Mouse (Mus musculus) MEL (cell line): Measurements from ENCODE around the gene Mmp23. TPM values are rescaled to one million over a fixed set of nuclear protein-coding genes. Genes with fewer than 3 reads are reported as not detected.
A peak's percentile ranks its signal among the peaks of the same experiment; 100 is the strongest.

Experiments
- DNase-seq: peaks from one replicate; pipeline ENCODE4 v3.0.0; 2011; ENCODE audit warnings: low read depth, low spot score
- H3K27ac ChIP-seq: 2 replicates; pipeline ENCODE4 v1.5.1; 2012; ENCODE audit warnings: low read depth, mild to moderate bottlenecking, control low read depth, low read length, moderate library complexity; ENCODE audit not compliant: control insufficient read depth
- H3K27me3 ChIP-seq, 2 experiments: fragments of 150-350 bp in 1 of 2; sonication (generic) in 1 of 2; 2 replicates each; pipeline ENCODE4 v1.6.1; 2012; ENCODE audit warnings: low read length in 2 of 2, mild to moderate bottlenecking in 2 of 2, improper control_type of control experiment in 1 of 2, moderate library complexity in 1 of 2; ENCODE audit not compliant: insufficient read depth in 2 of 2, control insufficient read depth in 1 of 2
- H3K36me3 ChIP-seq, 2 experiments: 2 replicates each; pipeline ENCODE4 v1.6.1; 2012 to 2014; ENCODE audit warnings: low read length in 2 of 2, improper control_type of control experiment in 1 of 2, inconsistent platforms in 1 of 2, mild to moderate bottlenecking in 1 of 2; ENCODE audit not compliant: insufficient read depth in 2 of 2, control insufficient read depth in 1 of 2
- H3K4me1 ChIP-seq, 2 experiments: fragments of 150-350 bp in 1 of 2; sonication (generic) in 1 of 2; 2 replicates each; pipeline ENCODE4 v1.6.1; 2012; ENCODE audit warnings: low read length in 2 of 2, improper control_type of control experiment in 1 of 2, mild to moderate bottlenecking in 1 of 2; ENCODE audit not compliant: insufficient read depth in 2 of 2, control insufficient read depth in 1 of 2
- H3K4me3 ChIP-seq, 2 experiments: fragments of 150-350 bp in 1 of 2; sonication (generic) in 1 of 2; 2 replicates each; pipeline ENCODE4 v1.5.1; 2012; ENCODE audit warnings: low read depth in 2 of 2, low read length in 2 of 2, mild to moderate bottlenecking in 2 of 2, moderate library complexity in 2 of 2, control low read depth in 1 of 2, improper control_type of control experiment in 1 of 2; ENCODE audit not compliant: control insufficient read depth in 1 of 2, insufficient read depth in 1 of 2
- H3K79me2 ChIP-seq: 2 replicates; pipeline ENCODE4 v1.6.1; 2012; ENCODE audit warnings: mild to moderate bottlenecking, low read length, moderate library complexity; ENCODE audit not compliant: control insufficient read depth, poor library complexity, insufficient read depth
- H3K9ac ChIP-seq: 2 replicates; pipeline ENCODE4 v1.6.1; 2012; ENCODE audit warnings: low read depth, mild to moderate bottlenecking, control low read depth, low read length, moderate library complexity; ENCODE audit not compliant: control insufficient read depth, poor library complexity, severe bottlenecking
- H3K9me3 ChIP-seq: fragments of 150-350 bp; sonication (generic); replicated peaks from 2 replicates; pipeline ENCODE4 v1.6.1; 2012; ENCODE audit warnings: mild to moderate bottlenecking, low read length, improper control_type of control experiment, moderate library complexity; ENCODE audit not compliant: insufficient read depth
- E2F4 ChIP-seq: IDR thresholded peaks from 2 replicates; pipeline ENCODE4 v1.6.1; 2011; ENCODE audit warnings: low read depth, low read length, improper control_type of control experiment, borderline replicate concordance
- EP300 ChIP-seq, 2 experiments: IDR thresholded peaks; 2 replicates each; pipeline ENCODE4 v1.6.1; 2011; ENCODE audit warnings: improper control_type of control experiment in 2 of 2, low read length in 2 of 2, low read depth in 1 of 2, mild to moderate bottlenecking in 1 of 2
- ETS1 ChIP-seq: IDR thresholded peaks from 2 replicates; pipeline ENCODE4 v1.6.1; 2012; ENCODE audit warnings: low read depth, mild to moderate bottlenecking, inconsistent platforms, low read length, improper control_type of control experiment, moderate library complexity
- GABPA ChIP-seq: IDR thresholded peaks from 2 replicates; pipeline ENCODE4 v1.6.1; 2012; ENCODE audit warnings: low read depth, mild to moderate bottlenecking, inconsistent platforms, low read length, improper control_type of control experiment, moderate library complexity
- GATA1 ChIP-seq: IDR thresholded peaks from 2 replicates; pipeline ENCODE4 v1.6.1; 2011; ENCODE audit warnings: low read depth, low read length, improper control_type of control experiment
- JUND ChIP-seq: IDR thresholded peaks from 2 replicates; pipeline ENCODE4 v1.6.1; 2011; ENCODE audit warnings: low read depth, mild to moderate bottlenecking, improper control_type of control experiment, low read length
- KAT2A ChIP-seq: conservative IDR thresholded peaks from 2 replicates; pipeline ENCODE4 v1.6.1; 2012; ENCODE audit warnings: low read depth, low read length, improper control_type of control experiment, inconsistent platforms
- MAFK ChIP-seq: IDR thresholded peaks from 2 replicates; pipeline ENCODE4 v1.6.1; 2011; ENCODE audit warnings: low read depth, mild to moderate bottlenecking, low read length, improper control_type of control experiment, borderline replicate concordance
- MAX ChIP-seq: IDR thresholded peaks from 2 replicates; pipeline ENCODE4 v1.6.1; 2011; ENCODE audit warnings: low read length, improper control_type of control experiment
- MAZ ChIP-seq: IDR thresholded peaks from 2 replicates; pipeline ENCODE4 v1.6.1; 2012; ENCODE audit warnings: low read depth, mild to moderate bottlenecking, inconsistent platforms, low read length, improper control_type of control experiment
- MEF2A ChIP-seq: IDR thresholded peaks from 2 replicates; pipeline ENCODE4 v1.6.1; 2014; ENCODE audit warnings: low read depth, mild to moderate bottlenecking, inconsistent platforms, low read length, improper control_type of control experiment; ENCODE audit not compliant: poor library complexity, insufficient replicate concordance, severe bottlenecking; ENCODE audit errors: extremely low read depth
- MXI1 ChIP-seq: IDR thresholded peaks from 2 replicates; pipeline ENCODE4 v1.6.1; 2011; ENCODE audit warnings: mild to moderate bottlenecking, low read depth, low read length, improper control_type of control experiment
- MYB ChIP-seq: IDR thresholded peaks from 2 replicates; pipeline ENCODE4 v1.6.1; 2011; ENCODE audit warnings: mild to moderate bottlenecking, low read depth, low read length, improper control_type of control experiment
- MYC ChIP-seq: IDR thresholded peaks from 2 replicates; pipeline ENCODE4 v1.6.1; 2011; ENCODE audit warnings: low read depth, mild to moderate bottlenecking, low read length, improper control_type of control experiment, moderate library complexity
- NRF1 ChIP-seq: IDR thresholded peaks from 2 replicates; pipeline ENCODE4 v1.6.1; 2014; ENCODE audit warnings: low read depth, mild to moderate bottlenecking, inconsistent platforms, low read length, improper control_type of control experiment, moderate library complexity; ENCODE audit not compliant: poor library complexity, insufficient read depth, severe bottlenecking
- POLR2A ChIP-seq, 2 experiments: IDR thresholded peaks; 2 replicates each; pipeline ENCODE4 v1.6.1; 2011 to 2012; ENCODE audit warnings: low read length in 2 of 2, mild to moderate bottlenecking in 2 of 2, control low read depth in 1 of 2, improper control_type of control experiment in 1 of 2, low read depth in 1 of 2, moderate library complexity in 1 of 2; ENCODE audit not compliant: control insufficient read depth in 1 of 2, insufficient read depth in 1 of 2, poor library complexity in 1 of 2
- POLR2AphosphoS2 ChIP-seq: IDR thresholded peaks from 2 replicates; pipeline ENCODE4 v1.6.1; 2011; ENCODE audit warnings: low read length, improper control_type of control experiment
- RAD21 ChIP-seq: IDR thresholded peaks from 2 replicates; pipeline ENCODE4 v1.6.1; 2011; ENCODE audit warnings: mild to moderate bottlenecking, low read depth, low read length, improper control_type of control experiment
- TBP ChIP-seq: IDR thresholded peaks from 2 replicates; pipeline ENCODE4 v1.8.0; 2011; ENCODE audit warnings: low read depth, low read length, improper control_type of control experiment
- TCF12 ChIP-seq: IDR thresholded peaks from 2 replicates; pipeline ENCODE4 v1.6.1; 2014; ENCODE audit warnings: low read depth, mild to moderate bottlenecking, inconsistent platforms, low read length, improper control_type of control experiment, moderate library complexity
- UBTF ChIP-seq: IDR thresholded peaks from 2 replicates; pipeline ENCODE4 v1.6.1; 2012; ENCODE audit warnings: low read depth, mild to moderate bottlenecking, inconsistent platforms, low read length, improper control_type of control experiment, moderate library complexity, borderline replicate concordance; ENCODE audit not compliant: insufficient read depth
- USF1 ChIP-seq: IDR thresholded peaks from 2 replicates; pipeline ENCODE4 v1.6.1; 2014; ENCODE audit warnings: low read depth, mild to moderate bottlenecking, inconsistent platforms, low read length, improper control_type of control experiment, moderate library complexity
- USF2 ChIP-seq, 2 experiments: IDR thresholded peaks; 2 replicates each; pipeline ENCODE4 v1.6.1; 2011 to 2012; ENCODE audit warnings: improper control_type of control experiment in 2 of 2, low read length in 2 of 2, borderline replicate concordance in 1 of 2, inconsistent platforms in 1 of 2, low read depth in 1 of 2, mild to moderate bottlenecking in 1 of 2; ENCODE audit not compliant: insufficient read depth in 1 of 2
- ZC3H11A ChIP-seq: IDR thresholded peaks from 2 replicates; pipeline ENCODE4 v1.6.1; 2012; ENCODE audit warnings: low read depth, mild to moderate bottlenecking, inconsistent platforms, low read length, improper control_type of control experiment
- ZKSCAN1 ChIP-seq: IDR thresholded peaks from 2 replicates; pipeline ENCODE4 v1.6.1; 2012; ENCODE audit warnings: low read depth, mild to moderate bottlenecking, inconsistent platforms, low read length, improper control_type of control experiment, moderate library complexity
- ZMIZ1 ChIP-seq: IDR thresholded peaks from 2 replicates; pipeline ENCODE4 v1.6.1; 2012; ENCODE audit warnings: low read depth, mild to moderate bottlenecking, inconsistent platforms, low read length, improper control_type of control experiment, moderate library complexity
- polyA plus RNA-seq, 2 experiments: library from polyadenylated mRNA; stranded (reverse) in 1 of 2; unstranded in 1 of 2; fragments of >175 nt in 1 of 2; fragments of >200 nt in 1 of 2; gene quantifications; 2 replicates each; pipeline versions ENCODE4 v1.2.1 to v1.2.4; 2012; ENCODE audit warnings: low replicate concordance in 2 of 2, low read depth in 1 of 2; ENCODE audit not compliant: insufficient read length in 2 of 2, insufficient read depth in 1 of 2, missing spikeins in 1 of 2
- total RNA-seq: library from RNA; depleted of rRNA; stranded (reverse); fragments of 300-350 nt; gene quantifications from 2 replicates; pipeline ENCODE4 v1.2.3, GENCODE M21; 2012

The Mmp23 gene
- total and polyA plus RNA-seq, 3 experiments, result 1.6 to 2.4 TPM; not detected in 1

DNA sequence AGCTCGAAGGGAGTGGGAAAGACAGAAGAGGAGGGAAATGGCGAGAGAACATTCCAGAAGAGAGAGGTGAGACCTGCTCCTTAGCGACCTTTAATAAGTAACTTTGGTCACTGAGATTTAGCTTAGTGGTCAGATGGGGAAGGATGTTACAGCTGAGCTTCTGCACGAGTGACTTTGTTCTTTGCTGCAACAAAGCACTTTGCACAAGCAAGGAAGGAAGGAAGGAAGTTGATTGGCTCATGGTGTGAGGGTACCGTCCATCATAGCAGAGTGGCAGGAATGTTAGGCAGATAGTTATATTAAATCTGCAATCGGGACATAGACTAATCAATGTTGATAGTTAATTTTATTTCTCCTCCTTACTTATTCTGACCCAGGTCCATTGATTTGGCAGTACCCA is 22.9 kb downstream of the Mmp23 start:
- H3K27me3 ChIP-seq, result no peaks in the 10 kb centered on the region
- TF ChIP-seq MEF2A (no peak), NRF1 (no peak), ETS1 (no peak), MAZ (no peak), ZC3H11A (no peak)
- DNase-seq, result no peak
- no peak overlapping the region for H3K9ac ChIP-seq
- H3K4me1 ChIP-seq, result no peaks in the 10 kb centered on the region
- no peaks in the 10 kb centered on the region for H3K9me3 ChIP-seq
- H3K4me3 ChIP-seq, result no peak overlapping the region
- no peak overlapping the region for H3K27ac ChIP-seq
- peaks cover 1% of the 10 kb centered on the region for H3K79me2 ChIP-seq
- peaks cover 0 to 37% of the 10 kb centered on the region in 2 experiments for H3K36me3 ChIP-seq

DNA sequence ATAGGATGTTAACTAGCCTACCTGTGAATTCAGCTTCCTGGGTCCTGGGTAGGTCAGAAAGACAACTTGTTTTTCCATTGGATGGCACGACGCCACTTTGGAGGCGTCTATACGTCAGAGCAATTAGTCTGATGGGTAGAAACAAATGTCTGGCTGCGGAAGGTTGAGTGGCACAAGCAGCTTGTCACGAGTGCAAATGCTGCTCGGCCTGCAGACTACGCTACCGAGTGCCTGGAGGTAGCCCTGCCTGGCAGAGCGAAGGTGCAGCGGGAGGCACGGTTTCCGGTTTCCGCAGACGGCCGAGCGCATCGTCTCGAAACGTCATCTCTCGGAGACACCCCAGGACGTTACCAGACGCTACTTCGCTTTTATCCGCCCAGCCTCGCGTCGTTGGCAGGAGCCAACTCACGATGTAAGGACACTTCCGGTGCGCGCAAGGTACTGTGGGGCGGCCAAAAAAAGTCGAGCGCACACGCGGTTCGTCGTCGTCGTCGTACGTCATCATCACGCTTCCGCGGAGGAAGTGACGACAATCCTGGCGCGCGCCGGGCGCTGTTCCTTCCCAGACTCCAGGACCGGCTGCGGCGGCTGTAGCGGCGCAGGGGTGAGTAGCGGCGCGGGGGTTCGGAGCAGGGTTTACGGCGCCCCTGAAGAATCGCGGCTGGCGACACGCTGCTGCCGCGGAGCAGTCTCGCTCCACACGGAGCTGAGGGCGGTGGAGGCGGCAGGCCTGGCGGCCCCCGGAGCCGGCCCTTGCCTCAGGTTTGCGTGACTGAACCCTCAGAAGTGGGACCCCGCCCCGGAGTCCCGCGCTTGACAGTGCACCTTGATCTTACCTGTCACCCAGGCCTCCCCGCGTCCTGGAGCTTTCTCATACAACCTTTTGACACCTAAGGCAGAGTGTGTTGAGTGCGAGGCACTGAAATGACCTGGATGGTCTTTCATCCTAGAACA is 28.6 kb downstream of the Mmp23 start, which contains the start of gene Cdk11b:
Cdk11b (plus strand) TSS at position 517 of the 954 bp plus-strand sequence.
- Histone ChIP-seq H3K27ac (peak within 1 kb of the TSS; percentile 93), H3K9me3 (no peaks in the 10 kb centered on the region), H3K4me3 (peak within 1 kb of the TSS; percentile 86 to 99), H3K36me3 (peaks cover 7 to 15% of the 10 kb centered on the region in 2 experiments), H3K79me2 (peaks cover 10% of the 10 kb centered on the region), H3K9ac (peak within 1 kb of the TSS; percentile 81), H3K27me3 (no peaks in the 10 kb centered on the region), H3K4me1 (peaks cover 3% of the 10 kb centered on the region in 2 experiments; a peak in 3 of 4 replicates)
- DNase-seq, result peak; percentile 100
- TF ChIP-seq MEF2A (peak; percentile 21; the same call in 1 of the 2 replicates), POLR2AphosphoS2 (peak; percentile 74; the same call in 1 of the 2 replicates), ZC3H11A (peak; percentile 29; the same call in 1 of the 2 replicates), MXI1 (peak; percentile 94), ETS1 (peak; percentile 73; the same call in 1 of the 2 replicates), GATA1 (no peak), MYC (peak; percentile 91), JUND (no peak), TBP (peak; percentile 65; the same call in 1 of the 2 replicates), USF1 (peak; percentile 51; the same call in 1 of the 2 replicates), RAD21 (no peak), EP300 (IDR thresholded peaks at IDR 0.05; ENCODE audit: low read depth in 1 of 2, low read length in 2 of 2) (peak in 1 of 2 experiments; percentile 54; a peak in 2 of 4 replicates), NRF1 (peak; percentile 56; the same call in 1 of the 2 replicates), MYB (peak; percentile 51; the same call in 1 of the 2 replicates), ZMIZ1 (peak; percentile 85; the same call in 1 of the 2 replicates), ZKSCAN1 (no peak), E2F4 (no peak), TCF12 (peak; percentile 62), MAFK (no peak), UBTF (no peak), USF2 (IDR thresholded peaks at IDR 0.05; ENCODE audit: borderline replicate concordance in 1 of 2, insufficient read depth in 1 of 2, low read depth in 1 of 2, low read length in 2 of 2) (no peak), MAX (peak; percentile 88), MAZ (peak; percentile 86; the same call in 1 of the 2 replicates), KAT2A (peak; percentile 89), POLR2A (IDR thresholded peaks at IDR 0.05; ENCODE audit: control insufficient read depth in 1 of 2, insufficient read depth in 1 of 2, low read depth in 1 of 2, low read length in 2 of 2, poor library complexity in 1 of 2) (peak; percentile 73 to 96), GABPA (peak; percentile 55; the same call in 1 of the 2 replicates)
